In genomic region chr8:107457725-107458124, GRCm38 (mm10) we compare ENCODE assay signal across 16 mouse cellular contexts. TPM values are rescaled to one million over a fixed set of nuclear protein-coding genes. Genes with fewer than 3 reads are reported as not detected.
DNase-seq lines count a peak whose midpoint lies in the region; ATAC-seq and TF ChIP-seq lines count a peak whose summit lies in the region.
"Had no signal": no experiment of that assay in that cellular context is flagged by ENCODE, and none has a peak within 500 bp of the region (broad histone marks: within the 10 kb centered on the region; RNA-seq: fewer than 3 reads in every experiment).

No protein-coding gene starts in this region.

- H3K4me3 ChIP-seq in embryonic facial prominence, embryonic 12.5 days = no peak overlapping the region
- H3K4me3 ChIP-seq in embryonic facial prominence, embryonic 10.5 days = no peak overlapping the region
- H3K4me3 ChIP-seq in neural tube, embryonic 11.5 days (ENCODE audit: low read depth, low read length) = no peak overlapping the region
- H3K4me3 ChIP-seq in neural tube, embryonic 15.5 days (replicated peaks) = no peak overlapping the region
- H3K4me3 ChIP-seq in embryonic facial prominence, embryonic 14.5 days (ENCODE audit: low read depth, low read length) = no peak overlapping the region
- H3K4me3 ChIP-seq in stomach, postnatal 0 days (ENCODE audit: low read depth, low read length) = no peak overlapping the region
- H3K4me3 ChIP-seq: forebrain, embryonic 13.5 days; layer of hippocampus, adult 2 months; left cerebral cortex, adult 2 months; liver, embryonic 12.5 days had no signal

- peak overlapping the region; percentile 70 for H3K27ac ChIP-seq in embryonic facial prominence, embryonic 12.5 days
- H3K27ac ChIP-seq in embryonic facial prominence, embryonic 10.5 days (replicated peaks) = no peak overlapping the region
- H3K27ac ChIP-seq in neural tube, embryonic 11.5 days (ENCODE audit: low read depth, low read length) = 0 out of 2 replicates have a peak overlapping the region, but pooled peaks have one; percentile 35
- H3K27ac ChIP-seq in neural tube, embryonic 15.5 days (replicated peaks) = no peak overlapping the region
- peak overlapping the region; percentile 52 for H3K27ac ChIP-seq in embryonic facial prominence, embryonic 14.5 days (replicated peaks; ENCODE audit: low read depth, low read length)
- H3K27ac ChIP-seq in stomach, postnatal 0 days (replicated peaks) = no peak overlapping the region
- H3K27ac ChIP-seq: forebrain, embryonic 13.5 days; left cerebral cortex, adult 2 months; liver, embryonic 12.5 days had no signal

- TF ChIP-seq EP300 in stomach, postnatal 0 days (optimal IDR thresholded peaks at IDR 0.05) = no peak

- no peak for DNase-seq in embryonic facial prominence, embryonic 10.5 days (ENCODE audit: low spot score)
- DNase-seq in neural tube, embryonic 11.5 days (ENCODE audit: low spot score) = no peak
- no peak for DNase-seq in embryonic facial prominence, embryonic 14.5 days (ENCODE audit: low spot score)
- no peak for DNase-seq in stomach, postnatal 0 days (ENCODE audit: low spot score)
- no peak for DNase-seq in frontal cortex, adult 2 months (ENCODE audit: extremely low spot score in 1 of 2, low spot score in 1 of 2)
- DNase-seq in thymus, postnatal 36 days = no peak
- DNase-seq: cerebellum, adult 11-12 months; retina, postnatal 1 day; thymus, postnatal 4 days had no signal

- no peak overlapping the region for H3K4me2 ChIP-seq in embryonic facial prominence, embryonic 12.5 days (replicated peaks)
- no peak overlapping the region for H3K4me2 ChIP-seq in neural tube, embryonic 11.5 days (ENCODE audit: low read depth)
- H3K4me2 ChIP-seq in neural tube, embryonic 15.5 days = no peak overlapping the region
- no peak overlapping the region for H3K4me2 ChIP-seq in embryonic facial prominence, embryonic 14.5 days (ENCODE audit: low read depth, low read length)
- no peak overlapping the region for H3K4me2 ChIP-seq in stomach, postnatal 0 days (replicated peaks; ENCODE audit: low read depth)
- H3K4me2 ChIP-seq: forebrain, embryonic 13.5 days; liver, embryonic 12.5 days had no signal

- H3K9ac ChIP-seq in embryonic facial prominence, embryonic 12.5 days = no peak overlapping the region
- H3K9ac ChIP-seq in neural tube, embryonic 11.5 days (ENCODE audit: low read length) = no peak overlapping the region
- H3K9ac ChIP-seq in neural tube, embryonic 15.5 days (replicated peaks) = no peak overlapping the region
- H3K9ac ChIP-seq in embryonic facial prominence, embryonic 14.5 days (ENCODE audit: low read depth, low read length) = no peak overlapping the region
- no peak overlapping the region for H3K9ac ChIP-seq in stomach, postnatal 0 days (ENCODE audit: low read length)
- H3K9ac ChIP-seq: forebrain, embryonic 13.5 days; liver, embryonic 12.5 days had no signal

- H3K9me3 ChIP-seq in embryonic facial prominence, embryonic 12.5 days = no peaks in the 10 kb centered on the region
- H3K9me3 ChIP-seq in embryonic facial prominence, embryonic 10.5 days = no peaks in the 10 kb centered on the region
- H3K9me3 ChIP-seq in neural tube, embryonic 11.5 days (ENCODE audit: control insufficient read depth, low read length) = no peaks in the 10 kb centered on the region
- no peaks in the 10 kb centered on the region for H3K9me3 ChIP-seq in neural tube, embryonic 15.5 days (replicated peaks)
- no peaks in the 10 kb centered on the region for H3K9me3 ChIP-seq in embryonic facial prominence, embryonic 14.5 days (ENCODE audit: control insufficient read depth, low read length)
- H3K9me3 ChIP-seq in stomach, postnatal 0 days (ENCODE audit: control insufficient read depth, low read length) = no peaks in the 10 kb centered on the region
- H3K9me3 ChIP-seq: forebrain, embryonic 13.5 days; liver, embryonic 12.5 days had no signal

- no peak for ATAC-seq in embryonic facial prominence, embryonic 12.5 days (ENCODE audit: insufficient number of reproducible peaks, insufficient read depth, low FRiP score, low TSS enrichment)
- no peak for ATAC-seq in neural tube, embryonic 11.5 days (ENCODE audit: insufficient read depth, low FRiP score, low TSS enrichment)
- no peak for ATAC-seq in neural tube, embryonic 15.5 days (ENCODE audit: low FRiP score)
- no peak for ATAC-seq in embryonic facial prominence, embryonic 14.5 days (ENCODE audit: low read depth)
- ATAC-seq in stomach, postnatal 0 days (ENCODE audit: low FRiP score, low TSS enrichment) = 0 out of 2 replicates have a peak, but pooled peaks have one; percentile 16
- ATAC-seq: forebrain, embryonic 13.5 days; inflammation-experienced regulatory T-cells, adult 6 months; liver, embryonic 12.5 days had no signal

- no peaks in the 10 kb centered on the region for H3K27me3 ChIP-seq in embryonic facial prominence, embryonic 12.5 days
- H3K27me3 ChIP-seq in embryonic facial prominence, embryonic 10.5 days (replicated peaks; ENCODE audit: low read depth, poor library complexity, severe bottlenecking) = no peaks in the 10 kb centered on the region
- no peaks in the 10 kb centered on the region for H3K27me3 ChIP-seq in neural tube, embryonic 11.5 days (ENCODE audit: control insufficient read depth, insufficient read depth, low read length)
- H3K27me3 ChIP-seq in neural tube, embryonic 15.5 days (replicated peaks) = no peaks in the 10 kb centered on the region
- no peaks in the 10 kb centered on the region for H3K27me3 ChIP-seq in embryonic facial prominence, embryonic 14.5 days (replicated peaks; ENCODE audit: control insufficient read depth, insufficient read depth, low read length)
- H3K27me3 ChIP-seq in stomach, postnatal 0 days (ENCODE audit: control insufficient read depth, insufficient read depth, low read length) = no peaks in the 10 kb centered on the region
- H3K27me3 ChIP-seq: forebrain, embryonic 13.5 days; liver, embryonic 12.5 days had no signal

- peaks cover 33% of the 10 kb centered on the region for H3K36me3 ChIP-seq in embryonic facial prominence, embryonic 12.5 days
- peaks cover 76% of the 10 kb centered on the region for H3K36me3 ChIP-seq in embryonic facial prominence, embryonic 10.5 days (replicated peaks)
- H3K36me3 ChIP-seq in neural tube, embryonic 11.5 days (ENCODE audit: control insufficient read depth, insufficient read depth, low read length) = peaks cover 7% of the 10 kb centered on the region
- H3K36me3 ChIP-seq in neural tube, embryonic 15.5 days = peaks cover 58% of the 10 kb centered on the region
- H3K36me3 ChIP-seq in embryonic facial prominence, embryonic 14.5 days (ENCODE audit: control insufficient read depth, insufficient read depth, low read length) = peaks cover 29% of the 10 kb centered on the region
- peaks cover 13% of the 10 kb centered on the region for H3K36me3 ChIP-seq in stomach, postnatal 0 days (ENCODE audit: control insufficient read depth, insufficient read depth, low read length)

- TF ChIP-seq CTCF in stomach, postnatal 0 days (IDR thresholded peaks at IDR 0.05; ENCODE audit: low read depth) = no peak

- 58% methylated on average over 4 of the region's 4 CpGs for WGBS in embryonic facial prominence, embryonic 12.5 days
- WGBS in embryonic facial prominence, embryonic 10.5 days = 61% methylated on average over 4 of the region's 4 CpGs
- 81% methylated on average over 4 of the region's 4 CpGs for WGBS in neural tube, embryonic 11.5 days
- WGBS in neural tube, embryonic 15.5 days = 90% methylated on average over 4 of the region's 4 CpGs
- 64% methylated on average over 4 of the region's 4 CpGs for WGBS in embryonic facial prominence, embryonic 14.5 days
- WGBS in stomach, postnatal 0 days = 74% methylated on average over 4 of the region's 4 CpGs

- 0 out of 2 replicates have a peak, but pooled peaks cover 3% of the 10 kb centered on the region for H3K4me1 ChIP-seq in embryonic facial prominence, embryonic 12.5 days
- H3K4me1 ChIP-seq in embryonic facial prominence, embryonic 10.5 days = 0 out of 2 replicates have a peak, but pooled peaks cover 5% of the 10 kb centered on the region
- H3K4me1 ChIP-seq in neural tube, embryonic 11.5 days (ENCODE audit: control insufficient read depth, insufficient read depth, low read length) = no peaks in the 10 kb centered on the region
- H3K4me1 ChIP-seq in neural tube, embryonic 15.5 days = no peaks in the 10 kb centered on the region
- H3K4me1 ChIP-seq in embryonic facial prominence, embryonic 14.5 days (ENCODE audit: control insufficient read depth, insufficient read depth, low read length) = no peaks in the 10 kb centered on the region
- no peaks in the 10 kb centered on the region for H3K4me1 ChIP-seq in stomach, postnatal 0 days (replicated peaks; ENCODE audit: control insufficient read depth, insufficient read depth)
- H3K4me1 ChIP-seq: forebrain, embryonic 13.5 days had no signal

RNA-seq across cellular contexts. Expression of gene Wwp2, which starts 21.6 kb away (rescaled TPM):
- 160 and 181 TPM in 2 replicates for polyA plus RNA-seq in embryonic facial prominence, embryonic 12.5 days (2016; fragmentation: Nextera tagmentation; extraction: Ambion mirVana)
- polyA plus RNA-seq in embryonic facial prominence, embryonic 10.5 days (2016; fragmentation: Nextera tagmentation; extraction: Ambion mirVana) = 62.2 and 67.5 TPM in 2 replicates
- polyA plus RNA-seq in neural tube, embryonic 11.5 days (2014; fragmentation: Nextera tagmentation; extraction: Ambion mirVana) = 70.6 and 76.2 TPM in 2 replicates
- 36.4 and 39.5 TPM in 2 replicates for polyA plus RNA-seq in neural tube, embryonic 15.5 days (2015; fragmentation: Nextera tagmentation; extraction: Ambion mirVana)
- polyA plus RNA-seq in embryonic facial prominence, embryonic 14.5 days (2014; fragmentation: Nextera tagmentation; extraction: Ambion mirVana) = 77.8 and 112 TPM in 2 replicates
- 25.2 and 26.4 TPM in 2 replicates for polyA plus RNA-seq in stomach, postnatal 0 days (2015; fragmentation: Nextera tagmentation; extraction: Ambion mirVana)
- polyA plus RNA-seq in frontal cortex, adult 2 months (2012; rRNA removed) = 26.6 and 27.3 TPM in 2 replicates

RNA-seq across cellular contexts. Expression of gene Nob1, which starts 32.9 kb away (rescaled TPM):
- polyA plus RNA-seq in embryonic facial prominence, embryonic 12.5 days (2016; fragmentation: Nextera tagmentation; extraction: Ambion mirVana) = 96.9 and 98.8 TPM in 2 replicates
- polyA plus RNA-seq in embryonic facial prominence, embryonic 10.5 days (2016; fragmentation: Nextera tagmentation; extraction: Ambion mirVana) = 104 and 106 TPM in 2 replicates
- 70.3 and 82.5 TPM in 2 replicates for polyA plus RNA-seq in neural tube, embryonic 11.5 days (2014; fragmentation: Nextera tagmentation; extraction: Ambion mirVana)
- 64.2 and 73.6 TPM in 2 replicates for polyA plus RNA-seq in neural tube, embryonic 15.5 days (2015; fragmentation: Nextera tagmentation; extraction: Ambion mirVana)
- 42.7 and 42.8 TPM in 2 replicates for polyA plus RNA-seq in embryonic facial prominence, embryonic 14.5 days (2014; fragmentation: Nextera tagmentation; extraction: Ambion mirVana)
- 44.5 and 48.8 TPM in 2 replicates for polyA plus RNA-seq in stomach, postnatal 0 days (2015; fragmentation: Nextera tagmentation; extraction: Ambion mirVana)
- 55.1 and 58.2 TPM in 2 replicates for polyA plus RNA-seq in frontal cortex, adult 2 months (2012; rRNA removed)

RNA-seq across cellular contexts. Expression of gene Nqo1, which starts 54.7 kb away (rescaled TPM):
- 13.9 and 14.8 TPM in 2 replicates for polyA plus RNA-seq in embryonic facial prominence, embryonic 12.5 days (2016; fragmentation: Nextera tagmentation; extraction: Ambion mirVana)
- 6.7 and 7.8 TPM in 2 replicates for polyA plus RNA-seq in embryonic facial prominence, embryonic 10.5 days (2016; fragmentation: Nextera tagmentation; extraction: Ambion mirVana)
- 5.1 and 5.9 TPM in 2 replicates for polyA plus RNA-seq in neural tube, embryonic 11.5 days (2014; fragmentation: Nextera tagmentation; extraction: Ambion mirVana)
- 7.8 and 32.7 TPM in 2 replicates for polyA plus RNA-seq in neural tube, embryonic 15.5 days (2015; fragmentation: Nextera tagmentation; extraction: Ambion mirVana)
- 17.9 and 19.7 TPM in 2 replicates for polyA plus RNA-seq in embryonic facial prominence, embryonic 14.5 days (2014; fragmentation: Nextera tagmentation; extraction: Ambion mirVana)
- polyA plus RNA-seq in stomach, postnatal 0 days (2015; fragmentation: Nextera tagmentation; extraction: Ambion mirVana) = 777 and 946 TPM in 2 replicates
- polyA plus RNA-seq in frontal cortex, adult 2 months (2012; rRNA removed) = 6.9 and 7.2 TPM in 2 replicates

Comparison
In these comparisons a context has a peak if more than half of its experiments do, and no peak if none do; other contexts are left out.
1. H3K27ac ChIP-seq: peak in embryonic facial prominence, embryonic 12.5 days (single experiment), neural tube, embryonic 11.5 days (single experiment) and embryonic facial prominence, embryonic 14.5 days (single experiment); none in embryonic facial prominence, embryonic 10.5 days (single experiment), neural tube, embryonic 15.5 days (single experiment) and stomach, postnatal 0 days (single experiment).
2. RNA of gene Nqo1, which starts 54.7 kb away (polyA plus RNA-seq): 777 to 946 TPM in stomach, postnatal 0 days; 17.9 to 19.7 TPM in embryonic facial prominence, embryonic 14.5 days, 13.9 to 14.8 TPM in embryonic facial prominence, embryonic 12.5 days, 6.7 to 7.8 TPM in embryonic facial prominence, embryonic 10.5 days, 7.8 to 32.7 TPM in neural tube, embryonic 15.5 days, 6.9 to 7.2 TPM in frontal cortex, adult 2 months and 5.1 to 5.9 TPM in neural tube, embryonic 11.5 days; every median in the first group is over 10 times any median in the second.